Mouse (Mus musculus) CH12.LX (cell line): ENCODE data around the gene Gm20388. TPM values are rescaled to one million over a fixed set of nuclear protein-coding genes. Genes with fewer than 3 reads are reported as not detected.

Source experiments
- DNase-seq: peaks from one replicate; pipeline ENCODE4 v3.0.0-alpha.2; 2013; ENCODE audit errors: extremely low read depth
- H3K27ac ChIP-seq: 2 replicates; pipeline ENCODE4 v1.5.1; 2012; ENCODE audit warnings: low read depth, mild to moderate bottlenecking, control low read depth, moderate library complexity; ENCODE audit not compliant: insufficient read depth
- H3K27me3 ChIP-seq: replicated peaks from 2 replicates; pipeline ENCODE3; 2012; ENCODE audit warnings: inconsistent platforms
- H3K36me3 ChIP-seq, 2 experiments: replicated peaks in 1 of 2; 2 replicates each; pipeline versions ENCODE3 to v1.6.1; 2012; ENCODE audit warnings: inconsistent platforms in 1 of 2, low read length in 1 of 2, mild to moderate bottlenecking in 1 of 2, mixed read lengths in 1 of 2, moderate library complexity in 1 of 2; ENCODE audit not compliant: control insufficient read depth in 1 of 2, insufficient read depth in 1 of 2
- H3K4me1 ChIP-seq, 2 experiments: 2 replicates each; pipeline ENCODE4 v1.6.1; 2012; ENCODE audit warnings: inconsistent platforms in 1 of 2, moderate library complexity in 1 of 2; ENCODE audit not compliant: insufficient read depth in 2 of 2, control insufficient read depth in 1 of 2
- H3K4me2 ChIP-seq: 2 replicates; pipeline ENCODE4 v1.6.1; 2012; ENCODE audit warnings: low read depth, mild to moderate bottlenecking, control low read depth; ENCODE audit not compliant: poor library complexity, insufficient read depth, severe bottlenecking
- H3K4me3 ChIP-seq, 3 experiments: fragments of 150-350 bp in 1 of 3; sonication (generic) in 1 of 3; replicated peaks in 1 of 3; 2 replicates each; pipeline versions ENCODE3 to v1.5.1; 2011 to 2012; ENCODE audit warnings: low read depth in 2 of 3, low read length in 2 of 3, mild to moderate bottlenecking in 2 of 3, moderate library complexity in 2 of 3, control low read depth in 1 of 3, improper control_type of control experiment in 1 of 3, inconsistent platforms in 1 of 3, mixed read lengths in 1 of 3; ENCODE audit not compliant: poor library complexity in 1 of 3
- H3K79me2 ChIP-seq: replicated peaks from 2 replicates; pipeline ENCODE4 v1.6.1; 2012; ENCODE audit warnings: mild to moderate bottlenecking, moderate library complexity; ENCODE audit not compliant: control insufficient read depth, poor library complexity, insufficient read depth, severe bottlenecking; ENCODE audit errors: extremely low read depth
- H3K9ac ChIP-seq: 2 replicates; pipeline ENCODE4 v1.6.1; 2012; ENCODE audit warnings: low read depth, mild to moderate bottlenecking, control low read depth, moderate library complexity; ENCODE audit not compliant: insufficient read depth
- H3K9me3 ChIP-seq: replicated peaks from 2 replicates; pipeline ENCODE3; 2012; ENCODE audit warnings: low read length, inconsistent platforms, mixed read lengths
- BHLHE40 ChIP-seq: IDR thresholded peaks from 2 replicates; pipeline ENCODE4 v1.6.1; 2011; ENCODE audit warnings: mild to moderate bottlenecking, low read depth, low read length, improper control_type of control experiment
- CHD1 ChIP-seq: IDR thresholded peaks from 2 replicates; pipeline ENCODE4 v1.6.1; 2012; ENCODE audit warnings: low read depth, low read length, improper control_type of control experiment, inconsistent platforms
- CHD2 ChIP-seq: IDR thresholded peaks from 2 replicates; pipeline ENCODE4 v1.6.1; 2011; ENCODE audit warnings: low read length, improper control_type of control experiment
- ELF1 ChIP-seq: IDR thresholded peaks from 2 replicates; pipeline ENCODE4 v1.6.1; 2014; ENCODE audit warnings: low read depth, mild to moderate bottlenecking, inconsistent platforms, low read length, improper control_type of control experiment
- EP300 ChIP-seq: IDR thresholded peaks from 2 replicates; pipeline ENCODE4 v1.6.1; 2011; ENCODE audit warnings: low read length, improper control_type of control experiment
- ETS1 ChIP-seq: conservative IDR thresholded peaks from 2 replicates; pipeline ENCODE4 v1.6.1; 2012; ENCODE audit warnings: low read depth, mild to moderate bottlenecking, inconsistent platforms, low read length, improper control_type of control experiment, moderate library complexity
- HCFC1 ChIP-seq: IDR thresholded peaks from 2 replicates; pipeline ENCODE4 v1.6.1; 2012; ENCODE audit warnings: low read depth, mild to moderate bottlenecking, inconsistent platforms, low read length, improper control_type of control experiment
- IRF4 ChIP-seq: IDR thresholded peaks from 2 replicates; pipeline ENCODE4 v1.6.1; 2014; ENCODE audit warnings: low read depth, mild to moderate bottlenecking, inconsistent platforms, low read length, improper control_type of control experiment
- KAT2A ChIP-seq: IDR thresholded peaks from 2 replicates; pipeline ENCODE4 v1.6.1; 2012; ENCODE audit warnings: low read length, improper control_type of control experiment, inconsistent platforms; ENCODE audit not compliant: insufficient replicate concordance
- MAFK ChIP-seq: IDR thresholded peaks from 2 replicates; pipeline ENCODE4 v1.6.1; 2011; ENCODE audit warnings: low read length, improper control_type of control experiment; ENCODE audit not compliant: insufficient replicate concordance
- MEF2A ChIP-seq: IDR thresholded peaks from 2 replicates; pipeline ENCODE4 v1.6.1; 2014; ENCODE audit warnings: low read depth, mild to moderate bottlenecking, inconsistent platforms, low read length, improper control_type of control experiment, borderline replicate concordance
- MYC ChIP-seq: IDR thresholded peaks from 2 replicates; pipeline ENCODE4 v1.6.1; 2011; ENCODE audit warnings: low read depth, mild to moderate bottlenecking, improper control_type of control experiment, low read length
- NELFE ChIP-seq: IDR thresholded peaks from 2 replicates; pipeline ENCODE4 v1.6.1; 2011; ENCODE audit warnings: low read depth, low read length, improper control_type of control experiment
- NRF1 ChIP-seq: IDR thresholded peaks from 2 replicates; pipeline ENCODE4 v1.6.1; 2014; ENCODE audit warnings: low read depth, mild to moderate bottlenecking, inconsistent platforms, low read length, improper control_type of control experiment, moderate library complexity
- POLR2A ChIP-seq: IDR thresholded peaks from 2 replicates; pipeline ENCODE4 v1.6.1; 2011; ENCODE audit warnings: low read depth, mild to moderate bottlenecking, improper control_type of control experiment, low read length
- POLR2AphosphoS2 ChIP-seq: IDR thresholded peaks from 2 replicates; pipeline ENCODE4 v1.6.1; 2011; ENCODE audit warnings: low read depth, low read length, improper control_type of control experiment
- RAD21 ChIP-seq: IDR thresholded peaks from 2 replicates; pipeline ENCODE4 v1.6.1; 2011; ENCODE audit warnings: low read depth, mild to moderate bottlenecking, low read length, improper control_type of control experiment, moderate library complexity
- RCOR1 ChIP-seq: conservative IDR thresholded peaks from 2 replicates; pipeline ENCODE4 v1.6.1; 2012; ENCODE audit warnings: low read depth, mild to moderate bottlenecking, inconsistent platforms, low read length, improper control_type of control experiment
- SIN3A ChIP-seq: IDR thresholded peaks from 2 replicates; pipeline ENCODE4 v1.6.1; 2012; ENCODE audit warnings: low read length, improper control_type of control experiment, inconsistent platforms
- SMC3 ChIP-seq: IDR thresholded peaks from 2 replicates; pipeline ENCODE4 v1.6.1; 2011; ENCODE audit warnings: low read depth, low read length, improper control_type of control experiment
- TBP ChIP-seq: conservative IDR thresholded peaks from 2 replicates; pipeline ENCODE4 v1.6.1; 2011; ENCODE audit warnings: low read depth, low read length, improper control_type of control experiment
- TCF12 ChIP-seq: IDR thresholded peaks from 2 replicates; pipeline ENCODE4 v1.6.1; 2014; ENCODE audit warnings: low read depth, mild to moderate bottlenecking, inconsistent platforms, low read length, improper control_type of control experiment
- UBTF ChIP-seq: IDR thresholded peaks from 2 replicates; pipeline ENCODE4 v1.6.1; 2012; ENCODE audit warnings: low read depth, mild to moderate bottlenecking, inconsistent platforms, low read length, improper control_type of control experiment, moderate library complexity
- ZKSCAN1 ChIP-seq: IDR thresholded peaks from 2 replicates; pipeline ENCODE4 v1.6.1; 2012; ENCODE audit warnings: low read depth, inconsistent platforms, low read length, improper control_type of control experiment, borderline replicate concordance
- ZMIZ1 ChIP-seq: IDR thresholded peaks from 2 replicates; pipeline ENCODE4 v1.6.1; 2012; ENCODE audit warnings: low read depth, mild to moderate bottlenecking, inconsistent platforms, low read length, improper control_type of control experiment
- dilution Hi-C: fragments of 300-500 bp; cut with MboI; formaldehyde crosslinking; loops from 2 replicates; pipeline ENCODE4 v1.14.3; 2020; ENCODE audit warnings: low sequenced_read_pairs; ENCODE audit not compliant: extremely low pct_unique_long_range_greater_than_20kb, extremely low pct_ligation_motif_present
- in situ Hi-C: fragments of 300-500 bp; cut with MboI; formaldehyde crosslinking; loops from 3 replicates; pipeline ENCODE4 v1.14.3; 2019; ENCODE audit warnings: low sequenced_read_pairs, low pct_ligation_motif_present, low pct_unique_long_range_greater_than_20kb, mixed read lengths
- polyA plus RNA-seq: library from polyadenylated mRNA; unstranded; fragments of >175 nt; gene quantifications from 2 replicates; pipeline ENCODE4 v1.2.1, GENCODE M21; 2012; ENCODE audit warnings: low read depth; ENCODE audit not compliant: insufficient read length
- total RNA-seq, 2 experiments: library from RNA; depleted of rRNA; stranded (reverse); fragments of 300-350 nt in 1 of 2; fragments of >200 nt in 1 of 2; gene quantifications; 2 replicates each; pipeline ENCODE4 v1.2.3; 2012 to 2014

The Gm20388 gene
- total and polyA plus RNA-seq, 3 experiments, result 14.8 to 26.3 (median 22.2) TPM

DNA sequence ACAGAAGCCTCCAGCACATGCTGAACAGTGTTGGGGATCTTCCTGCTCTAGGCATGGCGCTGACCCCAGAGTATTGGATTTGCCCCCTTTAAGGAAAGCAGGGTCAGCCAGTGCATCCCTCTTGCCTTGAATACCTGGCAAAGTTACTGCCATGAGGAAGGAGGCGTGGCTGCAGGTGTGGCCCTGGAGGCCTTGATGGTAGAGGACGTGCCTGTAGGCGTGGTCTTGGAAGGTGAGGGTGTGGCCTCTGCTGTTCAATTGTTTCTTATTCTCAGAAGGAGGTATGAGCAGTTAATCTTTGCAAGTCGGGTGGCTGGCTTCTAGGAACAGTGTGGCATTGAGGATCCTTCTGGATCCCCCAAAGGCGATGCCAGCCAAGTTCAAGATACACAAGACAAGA, 2305.8 kb downstream of the Gm20388 start:
- DNase-seq, result no peak
- Histone ChIP-seq H3K27ac (no peak overlapping the region), H3K9me3 (peaks cover 7% of the 10 kb centered on the region), H3K4me2 (no peak overlapping the region), H3K36me3 (no peaks in the 10 kb centered on the region), H3K79me2 (no peaks in the 10 kb centered on the region), H3K9ac (no peak overlapping the region), H3K4me3 (no peak overlapping the region), H3K27me3 (peaks cover 67% of the 10 kb centered on the region), H3K4me1 (peaks cover 10 to 13% of the 10 kb centered on the region in 2 experiments)
- in situ Hi-C loops, result no loop called here
- TF ChIP-seq RCOR1 (no peak), MAFK (no peak), UBTF (no peak), NELFE (no peak), MYC (no peak), KAT2A (no peak), ELF1 (no peak), SIN3A (no peak), RAD21 (no peak), EP300 (no peak), MEF2A (no peak), BHLHE40 (no peak), CHD2 (no peak), ZMIZ1 (no peak), CHD1 (no peak), TCF12 (no peak), ZKSCAN1 (no peak), HCFC1 (no peak), POLR2A (no peak), SMC3 (no peak)
- dilution Hi-C loops, result no loop called here

- no peaks in the 10 kb centered on the region for H3K36me3 ChIP-seq
- no peak overlapping the region for H3K4me2 ChIP-seq
- H3K9ac ChIP-seq, result no peak overlapping the region
- peaks cover 0 to 5% of the 10 kb centered on the region in 2 experiments; a peak in 2 of 4 replicates for H3K4me1 ChIP-seq
- dilution Hi-C loops, result no loop called here
- H3K9me3 ChIP-seq, result peaks cover 7% of the 10 kb centered on the region
- no peak overlapping the region for H3K4me3 ChIP-seq
- TF ChIP-seq SIN3A (no peak), MEF2A (no peak), ELF1 (no peak), ZKSCAN1 (no peak), ZMIZ1 (no peak), CHD1 (no peak), NRF1 (no peak), BHLHE40 (no peak), EP300 (no peak), TBP (no peak), SMC3 (no peak), POLR2AphosphoS2 (no peak), ETS1 (no peak), NELFE (no peak), IRF4 (no peak)
- H3K79me2 ChIP-seq, result no peaks in the 10 kb centered on the region
- in situ Hi-C loops, result no loop called here
- DNase-seq, result no peak
- H3K27me3 ChIP-seq, result peaks cover 78% of the 10 kb centered on the region
- H3K27ac ChIP-seq, result no peak overlapping the region
These were observed 2307.0 kb downstream of the Gm20388 start for GRCm38 (mm10) chr8:122217456-122218177.
